Mouse (Mus musculus): Measurements from ENCODE around the gene Gm21985. TPM values are rescaled to one million over a fixed set of nuclear protein-coding genes. Genes with fewer than 3 reads are reported as not detected.
A peak's percentile ranks its signal among the peaks of the same experiment; 100 is the strongest.

Gene Gm21985
- total RNA-seq, 2 experiments from 2014 or later = not detected

- peak; percentile 96 to 98 for DNase-seq (ENCODE audit: low spot score in 2 of 2)
These were observed 188.9 kb downstream of the Gm21985 start, which contains the start of gene Emc7 for GRCm38 (mm10) chr2:112454862-112455564. TSS of gene Emc7 (plus strand) at chr2:112454997.

Other genes starting within 250 kb of the Gm21985 start
- not detected for gene Olfr1311, start 241.9 kb upstream of the Gm21985 start, total RNA-seq (2021)
- gene Olfr1312, start 216.1 kb upstream of the Gm21985 start, total RNA-seq (2021) = not detected
- not detected for gene Olfr1313, start 188.5 kb upstream of the Gm21985 start, total RNA-seq (2021)
- gene Olfr1314, start 169.5 kb upstream of the Gm21985 start, total RNA-seq (2021) = not detected
- not detected for gene Olfr1315-ps1, start 150.9 kb upstream of the Gm21985 start, total RNA-seq (2021)
- not detected for gene Olfr1316, start 131.3 kb upstream of the Gm21985 start, total RNA-seq (2021)
- gene Olfr1317, start 126.0 kb upstream of the Gm21985 start, total RNA-seq (2021) = not detected
- gene Olfr1318, start 112.1 kb upstream of the Gm21985 start, total RNA-seq (2021) = not detected
- gene Lpcat4, start 26.8 kb upstream of the Gm21985 start, total RNA-seq (2021) = 10 to 100 TPM in 1 of 2 experiments, 1 to 10 TPM in 1; 8.2 to 12.5 TPM
- not detected for gene Nutm1, start 7.0 kb upstream of the Gm21985 start, total RNA-seq (2021)
- gene Nop10, start 4.4 kb upstream of the Gm21985 start, total RNA-seq (2021) = 10 to 100 TPM; 89.3 to 93.9 TPM
- 10 to 100 TPM; 52.8 to 54.2 TPM for gene Slc12a6, start 489 bp upstream of the Gm21985 start, total RNA-seq (2021)
- gene Emc4, start 101.7 kb downstream of the Gm21985 start, total RNA-seq (2021) = 10 to 100 TPM; 75.3 to 80.2 TPM
- gene Katnbl1, start 112.9 kb downstream of the Gm21985 start, total RNA-seq (2021) = 10 to 100 TPM; 17.1 to 17.3 TPM
- gene Emc7, start 188.7 kb downstream of the Gm21985 start, total RNA-seq (2021) = 10 to 100 TPM; 25.1 to 28.3 TPM
- under 1 TPM in 1 of 2 experiments, not detected in 1; 0.25 TPM for gene Chrm5, start 214.5 kb downstream of the Gm21985 start, total RNA-seq (2021)
- 10 to 100 TPM; 13.1 to 13.7 TPM for gene Aven, start 226.7 kb downstream of the Gm21985 start, total RNA-seq (2021)